Mouse (Mus musculus): ENCODE measurements at regions not wholly inside any gene's neighbourhood (a gene's known extent, or its start where the extent isn't known, plus 50 kb on each side); places are given as distances from the start of the nearest gene placed in this dataset.

DNA sequence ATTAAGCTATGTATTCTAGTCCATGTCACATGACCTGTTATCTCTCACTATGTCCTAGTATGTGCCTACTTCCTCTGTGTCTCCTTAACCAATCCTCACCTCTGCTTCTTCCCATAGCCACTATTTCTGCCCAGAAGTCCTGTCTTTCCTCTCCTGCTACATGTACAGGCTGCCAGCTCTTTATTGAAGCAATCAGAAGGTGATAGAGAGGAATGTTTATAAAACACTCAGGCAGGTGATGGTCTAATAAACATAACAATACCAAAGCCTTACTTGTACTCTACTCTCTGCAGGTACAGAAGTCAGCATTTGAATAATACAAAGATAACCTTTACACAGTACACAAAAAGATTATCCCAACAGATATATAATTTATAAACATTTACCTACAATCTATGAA, 52.9 kb upstream of the Lrfn5 start:
- Histone ChIP-seq H3K27me3 (ENCODE audit: insufficient read depth, low read length) (no peaks in the 10 kb centered on the region), H3K9me3 (ENCODE audit: low read length) (no peaks in the 10 kb centered on the region), H3K36me3 (ENCODE audit: insufficient read depth, low read length) (no peaks in the 10 kb centered on the region), H3K4me1 (replicated peaks; ENCODE audit: low read depth, low read length) (peaks cover 17% of the 10 kb centered on the region), H3K4me3 (replicated peaks; ENCODE audit: low read length) (no peak overlapping the region)
- no peak for TF ChIP-seq CTCF (conservative IDR thresholded peaks at IDR 0.05; ENCODE audit: low read length)
- peak; percentile 93 for TF ChIP-seq NANOG (IDR thresholded peaks at IDR 0.05; ENCODE audit: borderline replicate concordance, low read length)
